Mouse (Mus musculus): ENCODE results near the gene Ppp4r3a. TPM values are rescaled to one million over a fixed set of nuclear protein-coding genes. Genes with fewer than 3 reads are reported as not detected.
"Not testable (repeated sequence)": the region's sequence is repeated elsewhere in the genome, so short reads cannot be mapped to it uniquely, and the experiment has no call there.

Ppp4r3a gene
- polyA plus RNA-seq (2015; fragmentation: Nextera tagmentation; extraction: Ambion mirVana), result 23.3 and 26.2 TPM in 2 replicates

- peak within 1 kb of the TSS; percentile 99 for H3K27ac ChIP-seq (replicated peaks)
- H3K9ac ChIP-seq (replicated peaks), result peak within 1 kb of the TSS; percentile 93
- peak within 1 kb of the TSS; percentile 81 for H3K4me2 ChIP-seq
- ATAC-seq (ENCODE audit: low FRiP score), result peak; percentile 96
- H3K9me3 ChIP-seq (replicated peaks), result no peaks in the 10 kb centered on the region
- no peaks in the 10 kb centered on the region for H3K27me3 ChIP-seq (replicated peaks)
- H3K4me3 ChIP-seq (replicated peaks), result peak within 1 kb of the TSS; percentile 95
- H3K4me1 ChIP-seq, result peaks cover 38% of the 10 kb centered on the region
- no peaks in the 10 kb centered on the region for H3K36me3 ChIP-seq
- under 1% methylated on average over 90 of the region's 90 CpGs for WGBS
Observed at GRCm38 (mm10) chr12:101083076-101083838, at the start of gene Ppp4r3a. Gene Ppp4r3a, minus strand, starts transcription at chr12:101083702.

DNA sequence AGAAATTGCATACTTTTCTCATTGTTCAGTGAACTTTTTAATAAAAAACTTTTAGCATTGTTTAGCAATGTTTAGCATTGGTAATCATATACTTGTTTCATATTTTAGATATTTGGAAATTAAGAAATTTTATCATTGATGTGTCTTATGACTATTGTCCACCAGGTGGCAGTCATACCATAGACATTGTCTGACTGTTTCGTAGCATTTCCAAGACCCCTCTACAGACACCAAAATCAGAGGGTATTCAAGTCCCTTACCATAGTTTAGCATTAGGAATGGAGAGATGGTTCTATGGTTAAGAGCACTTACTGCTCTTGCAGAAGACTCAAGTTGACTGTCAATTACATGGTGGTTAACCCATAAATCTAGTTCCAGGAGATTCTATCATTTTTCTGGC lies 39.5 kb upstream of the Ppp4r3a start:
- no peaks in the 10 kb centered on the region for H3K36me3 ChIP-seq
- WGBS, result 14% methylated on average over 1 of the region's 1 CpGs
- H3K4me3 ChIP-seq (replicated peaks), result no peak overlapping the region
- no peaks in the 10 kb centered on the region for H3K27me3 ChIP-seq (replicated peaks)
- H3K4me2 ChIP-seq, result no peak overlapping the region
- no peak overlapping the region for H3K27ac ChIP-seq (replicated peaks)
- no peak overlapping the region for H3K9ac ChIP-seq (replicated peaks)
- H3K4me1 ChIP-seq, result no peaks in the 10 kb centered on the region
- ATAC-seq (ENCODE audit: low FRiP score), result peak; percentile 38; the same call in 1 of the 2 replicates
- H3K9me3 ChIP-seq (replicated peaks), result no peaks in the 10 kb centered on the region

DNA sequence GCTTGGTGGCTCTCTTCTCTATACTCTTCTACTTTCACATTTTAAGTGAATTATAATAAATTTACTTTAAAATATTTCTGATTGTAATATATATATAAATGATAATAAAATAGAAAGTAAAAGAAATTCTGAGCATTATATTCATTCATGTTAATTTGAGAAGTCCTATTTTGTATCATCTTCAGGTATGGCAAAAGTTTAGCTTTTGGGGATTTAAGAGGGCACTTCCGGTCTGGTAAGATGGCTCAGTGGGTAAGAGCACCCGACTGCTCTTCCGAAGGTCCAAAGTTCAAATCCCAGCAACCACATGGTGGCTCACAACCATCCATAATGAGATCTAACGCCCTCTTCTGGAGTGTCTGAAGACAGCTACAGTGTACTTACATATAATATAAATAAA lies 38.6 kb upstream of the Ppp4r3a start:
- 75% methylated on average over 4 of the region's 4 CpGs for WGBS

GRCm38 (mm10) chr12:101109794-101110585 lies 26.5 kb upstream of the Ppp4r3a start:
- H3K4me3 ChIP-seq (replicated peaks); H3K27ac ChIP-seq (replicated peaks); H3K4me1 ChIP-seq; H3K36me3 ChIP-seq; ATAC-seq (ENCODE audit: low FRiP score); H3K4me2 ChIP-seq; H3K9me3 ChIP-seq (replicated peaks); H3K9ac ChIP-seq (replicated peaks); H3K27me3 ChIP-seq (replicated peaks): not testable (repeated sequence)
- WGBS, result 81% methylated on average over 3 of the region's 3 CpGs

More for the DNA sequence above, 38.6 kb upstream of the Ppp4r3a start:
- ATAC-seq (ENCODE audit: low FRiP score); H3K4me2 ChIP-seq; H3K27me3 ChIP-seq (replicated peaks); H3K4me3 ChIP-seq (replicated peaks); H3K36me3 ChIP-seq; H3K27ac ChIP-seq (replicated peaks); H3K9me3 ChIP-seq (replicated peaks); H3K9ac ChIP-seq (replicated peaks); H3K4me1 ChIP-seq: not testable (repeated sequence)

GRCm38 (mm10) chr12:101107722-101108121 lies 24.2 kb upstream of the Ppp4r3a start:
- Histone ChIP-seq H3K4me1 (no peaks in the 10 kb centered on the region), H3K9ac (replicated peaks) (no peak overlapping the region), H3K27ac (replicated peaks) (no peak overlapping the region), H3K36me3 (no peaks in the 10 kb centered on the region), H3K9me3 (replicated peaks) (no peaks in the 10 kb centered on the region; the same call in 1 of the 2 replicates), H3K4me3 (replicated peaks) (no peak overlapping the region), H3K27me3 (replicated peaks) (no peaks in the 10 kb centered on the region), H3K4me2 (no peak overlapping the region)
- ATAC-seq (ENCODE audit: low FRiP score), result no peak
- 85% methylated on average over 1 of the region's 1 CpGs for WGBS

DNA sequence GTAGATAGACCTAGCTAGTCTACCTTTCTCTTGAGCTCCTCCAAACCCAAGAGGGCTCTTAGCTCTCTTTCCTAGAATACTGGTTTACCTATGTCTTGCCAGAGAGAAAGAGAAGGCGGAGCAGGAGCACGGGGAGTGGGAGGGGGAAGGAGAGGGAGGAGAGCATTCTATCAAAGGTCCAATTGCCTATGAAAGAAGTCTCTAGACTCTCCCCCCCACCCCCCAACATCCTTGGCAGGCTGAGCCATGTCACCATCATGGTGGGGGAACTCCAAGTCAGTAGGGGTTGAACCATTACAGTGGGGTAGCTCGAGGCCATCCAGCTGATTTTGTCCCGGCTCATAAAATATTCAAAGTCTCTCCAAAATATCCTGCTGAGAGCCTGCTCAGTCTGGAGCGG lies 22.1 kb upstream of the Ppp4r3a start:
- Histone ChIP-seq H3K9me3 (replicated peaks) (no peaks in the 10 kb centered on the region), H3K4me3 (replicated peaks) (no peak overlapping the region), H3K4me2 (no peak overlapping the region), H3K27ac (replicated peaks) (no peak overlapping the region), H3K27me3 (replicated peaks) (no peaks in the 10 kb centered on the region), H3K9ac (replicated peaks) (no peak overlapping the region), H3K4me1 (no peaks in the 10 kb centered on the region), H3K36me3 (no peaks in the 10 kb centered on the region)
- no peak for ATAC-seq (ENCODE audit: low FRiP score)
- WGBS, result 33% methylated on average over 5 of the region's 5 CpGs

DNA sequence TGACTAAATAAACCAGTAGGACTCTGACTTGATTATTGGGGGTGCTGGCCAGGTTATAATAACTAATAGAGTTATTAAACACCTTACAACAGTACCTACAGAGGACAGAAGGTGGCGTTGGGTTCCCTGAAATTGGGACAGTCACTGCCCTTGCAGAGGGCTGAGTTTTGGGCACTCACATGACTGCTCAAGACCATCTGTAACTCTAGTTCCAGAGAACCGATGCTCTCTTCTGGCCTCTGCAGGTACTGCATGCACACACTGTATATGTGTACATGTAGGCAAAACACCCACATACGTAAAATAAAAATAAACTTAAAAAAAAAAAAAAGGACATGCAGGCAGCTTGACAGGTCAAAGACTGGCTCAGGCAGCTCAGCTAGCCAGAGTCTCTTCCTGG lies 19.1 kb upstream of the Ppp4r3a start:
- H3K27ac ChIP-seq (replicated peaks), result no peak overlapping the region
- no peak overlapping the region for H3K4me3 ChIP-seq (replicated peaks)
- no peaks in the 10 kb centered on the region for H3K4me1 ChIP-seq
- 82% methylated on average over 3 of the region's 3 CpGs for WGBS
- no peak overlapping the region for H3K4me2 ChIP-seq
- no peaks in the 10 kb centered on the region for H3K27me3 ChIP-seq (replicated peaks)
- ATAC-seq (ENCODE audit: low FRiP score), result no peak
- no peaks in the 10 kb centered on the region for H3K36me3 ChIP-seq
- no peaks in the 10 kb centered on the region for H3K9me3 ChIP-seq (replicated peaks)
- no peak overlapping the region for H3K9ac ChIP-seq (replicated peaks)

DNA sequence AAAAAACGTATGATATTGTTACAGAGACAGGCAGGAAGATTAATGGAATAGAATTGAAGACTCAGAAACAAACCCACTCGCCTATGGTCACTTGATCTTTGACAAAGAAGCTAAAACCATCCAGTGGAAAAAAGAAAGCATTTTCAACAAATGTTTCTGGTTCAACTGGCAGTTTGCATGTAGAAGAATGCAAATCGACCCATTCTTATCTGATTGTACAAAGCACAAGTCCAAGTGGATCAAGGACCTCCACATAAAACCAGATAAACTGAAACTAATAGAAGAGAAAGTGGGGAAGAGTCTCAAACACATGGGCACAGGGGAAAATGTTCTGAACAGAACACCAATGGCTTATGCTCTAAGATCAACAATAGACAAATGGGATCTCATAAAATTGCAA lies 10.2 kb upstream of the Ppp4r3a start:
- not testable (repeated sequence) for H3K9ac ChIP-seq (replicated peaks); H3K27ac ChIP-seq (replicated peaks); H3K4me3 ChIP-seq (replicated peaks); ATAC-seq (ENCODE audit: low FRiP score); H3K36me3 ChIP-seq; H3K4me2 ChIP-seq; H3K9me3 ChIP-seq (replicated peaks); H3K27me3 ChIP-seq (replicated peaks); H3K4me1 ChIP-seq
- WGBS, result 57% methylated on average over 3 of the region's 3 CpGs

GRCm38 (mm10) chr12:101089955-101090354 lies 6.5 kb upstream of the Ppp4r3a start:
- 87% methylated on average over 1 of the region's 1 CpGs for WGBS
- Histone ChIP-seq H3K27ac (replicated peaks) (no peak overlapping the region), H3K4me3 (replicated peaks) (no peak overlapping the region), H3K9ac (replicated peaks) (no peak overlapping the region), H3K27me3 (replicated peaks) (no peaks in the 10 kb centered on the region), H3K36me3 (no peaks in the 10 kb centered on the region), H3K9me3 (replicated peaks) (no peaks in the 10 kb centered on the region), H3K4me2 (no peak overlapping the region), H3K4me1 (peaks cover 4% of the 10 kb centered on the region)
- no peak for ATAC-seq (ENCODE audit: low FRiP score)

- no peak overlapping the region for H3K4me2 ChIP-seq
- 79% methylated on average over 1 of the region's 1 CpGs for WGBS
- H3K27ac ChIP-seq (replicated peaks), result no peak overlapping the region
- no peaks in the 10 kb centered on the region for H3K9me3 ChIP-seq (replicated peaks)
- no peak overlapping the region for H3K4me3 ChIP-seq (replicated peaks)
- no peaks in the 10 kb centered on the region for H3K27me3 ChIP-seq (replicated peaks)
- no peaks in the 10 kb centered on the region for H3K36me3 ChIP-seq
- H3K9ac ChIP-seq (replicated peaks), result no peak overlapping the region
- no peak for ATAC-seq (ENCODE audit: low FRiP score)
- H3K4me1 ChIP-seq, result peaks cover 12% of the 10 kb centered on the region
Observed at GRCm38 (mm10) chr12:101087406-101087805, 3.9 kb upstream of the Ppp4r3a start.

DNA sequence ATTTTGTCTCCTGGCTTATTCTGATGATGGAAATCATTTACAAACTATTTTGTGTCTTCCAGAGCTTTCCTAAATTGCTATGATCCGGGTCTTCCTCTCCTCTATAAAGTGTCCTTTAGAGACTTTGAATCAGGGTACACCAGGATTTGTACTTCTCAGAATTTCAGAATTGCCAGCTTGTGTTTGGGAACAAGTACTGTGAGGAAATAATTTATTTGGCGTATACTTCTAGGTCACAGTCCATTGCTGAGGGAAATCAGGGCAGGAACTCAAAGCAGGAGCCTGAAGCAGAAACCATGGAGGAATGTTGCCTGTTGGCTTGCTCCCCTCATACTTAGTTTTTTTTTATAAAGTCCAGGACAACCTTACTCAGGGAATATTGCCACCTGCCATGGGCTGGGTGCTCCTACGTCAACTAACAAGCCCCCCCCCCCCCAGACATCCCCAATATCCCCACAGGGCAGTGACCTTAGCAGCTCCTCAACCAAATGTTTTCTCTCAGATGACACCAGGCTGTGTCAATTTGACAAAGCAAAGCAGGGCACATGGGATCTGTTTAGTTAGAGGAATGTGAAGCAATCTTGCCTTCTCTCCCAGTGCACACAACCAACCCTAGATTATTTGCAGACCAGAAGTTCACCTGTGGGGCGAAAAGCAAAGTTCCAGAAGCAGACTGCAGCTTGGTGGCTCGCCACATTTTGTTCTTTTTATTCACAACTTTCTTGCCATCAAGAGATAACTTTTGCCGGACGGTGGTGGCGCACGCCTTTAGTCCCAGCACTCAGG lies 1.6 kb upstream of the Ppp4r3a start:
- ATAC-seq (ENCODE audit: low FRiP score), result no peak
- WGBS, result 94% methylated on average over 9 of the region's 9 CpGs
- peak overlapping the region; percentile 95; the same call in 1 of the 2 replicates for H3K4me3 ChIP-seq (replicated peaks)

More for the DNA sequence above, 1.6 kb upstream of the Ppp4r3a start:
- H3K27ac ChIP-seq (replicated peaks), result peak overlapping the region; percentile 99; the same call in 1 of the 2 replicates
- H3K4me2 ChIP-seq, result peak overlapping the region; percentile 81
- no peaks in the 10 kb centered on the region for H3K36me3 ChIP-seq
- peak overlapping the region; percentile 93; the same call in 1 of the 2 replicates for H3K9ac ChIP-seq (replicated peaks)
- H3K27me3 ChIP-seq (replicated peaks), result no peaks in the 10 kb centered on the region
- no peaks in the 10 kb centered on the region for H3K9me3 ChIP-seq (replicated peaks)
- H3K4me1 ChIP-seq, result peaks cover 30% of the 10 kb centered on the region
